Comparison of ENCODE assay signal across 9 mouse cellular contexts in the genomic region with DNA sequence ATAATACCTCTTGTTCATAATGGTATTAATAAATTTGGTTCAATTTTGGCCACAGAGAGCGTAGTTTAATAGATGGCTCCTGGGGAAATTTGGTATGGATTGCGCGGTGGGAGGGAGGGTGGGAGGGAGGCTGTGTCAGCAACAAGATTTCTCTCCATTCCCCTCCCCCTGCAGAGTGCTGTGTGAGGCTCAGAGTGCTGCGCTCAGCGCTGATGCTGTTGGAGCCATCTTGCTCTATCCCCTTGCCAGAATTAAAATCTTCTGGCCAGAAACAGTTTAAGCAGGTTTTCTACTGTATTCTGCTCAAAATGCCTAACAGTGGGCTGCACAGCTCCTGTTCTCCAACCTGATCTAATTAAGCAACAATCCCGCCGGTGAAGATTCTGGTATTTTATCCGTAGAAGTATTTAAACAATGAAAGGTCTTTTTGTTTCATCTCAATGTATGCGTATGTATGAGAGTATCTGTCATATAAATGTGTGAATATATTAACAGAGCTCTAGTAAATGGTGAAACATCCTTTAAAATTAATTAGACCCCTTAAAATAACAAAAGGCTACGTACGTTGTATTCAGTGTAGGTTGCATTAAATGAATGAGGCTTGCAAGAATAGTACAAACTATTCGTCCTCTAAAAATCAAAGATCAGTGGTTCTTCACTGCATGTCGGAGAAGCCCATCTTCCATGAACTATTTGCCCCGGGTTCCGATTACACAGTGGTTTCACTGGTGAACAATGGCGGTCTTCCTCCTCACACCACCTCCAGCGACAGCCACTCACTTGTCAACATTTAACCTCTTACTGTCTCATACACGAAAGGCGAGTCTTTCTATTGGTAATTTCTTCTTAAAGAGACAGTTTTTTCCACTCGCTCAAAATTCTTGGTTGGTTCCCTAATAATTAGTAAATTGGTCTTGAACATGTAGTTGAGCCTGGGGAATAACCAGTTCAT. TPM values are rescaled to one million over a fixed set of nuclear protein-coding genes. Genes with fewer than 3 reads are reported as not detected.
DNase-seq lines count a peak whose midpoint lies in the region; ATAC-seq and TF ChIP-seq lines count a peak whose summit lies in the region.
"Had no signal": no experiment of that assay in that cellular context is flagged by ENCODE, and none has a peak within 500 bp of the region (broad histone marks: within the 10 kb centered on the region; RNA-seq: fewer than 3 reads in every experiment).

No protein-coding gene starts in this region.

- WGBS in kidney, adult 2 months = 37% methylated on average over 20 of the region's 20 CpGs
- 1% methylated on average over 20 of the region's 20 CpGs for WGBS in cerebellum, adult 2 months
- WGBS in forebrain, embryonic 16.5 days = under 1% methylated on average over 20 of the region's 20 CpGs
- 12% methylated on average over 20 of the region's 20 CpGs for WGBS in limb, embryonic 13.5 days

- no peaks in the 10 kb centered on the region; the same call in 1 of the 2 replicates for H3K27me3 ChIP-seq in kidney, adult 2 months (replicated peaks; ENCODE audit: control insufficient read depth, insufficient read depth, low read length)
- no peaks in the 10 kb centered on the region for H3K27me3 ChIP-seq in cerebellum, adult 2 months (ENCODE audit: control insufficient read depth, insufficient read depth, low read length)
- H3K27me3 ChIP-seq in forebrain, embryonic 16.5 days (replicated peaks; ENCODE audit: control insufficient read depth, insufficient read depth, low read length) = no peaks in the 10 kb centered on the region
- H3K27me3 ChIP-seq in limb, embryonic 13.5 days = peaks cover 40% of the 10 kb centered on the region

- DNase-seq in kidney, postnatal 4 days = peak; percentile 40 to 55
- DNase-seq in kidney, adult 2 months = no peak
- DNase-seq in cerebellum, adult 2 months = peak; percentile 76 to 87
- peak; percentile 66 for DNase-seq in right cerebral cortex, postnatal 14 days
- no peak for DNase-seq in gastrocnemius, postnatal 4 days (ENCODE audit: low spot score in 2 of 2)
- no peak for DNase-seq in adrenal gland, adult 18-20 months (ENCODE audit: low spot score in 2 of 2)

- peak overlapping the region; percentile 86 for H3K4me2 ChIP-seq in forebrain, embryonic 16.5 days (ENCODE audit: low read length)
- H3K4me2 ChIP-seq in limb, embryonic 13.5 days (replicated peaks) = peak overlapping the region; percentile 71

- peaks cover 8% of the 10 kb centered on the region; the same call in 1 of the 2 replicates for H3K4me1 ChIP-seq in kidney, adult 2 months (ENCODE audit: control insufficient read depth, insufficient read depth, low read length)
- H3K4me1 ChIP-seq in cerebellum, adult 2 months (ENCODE audit: control insufficient read depth, insufficient read depth, low read length) = peaks cover 6% of the 10 kb centered on the region
- H3K4me1 ChIP-seq in forebrain, embryonic 16.5 days (replicated peaks; ENCODE audit: control insufficient read depth, insufficient read depth, low read length) = peaks cover 22% of the 10 kb centered on the region
- H3K4me1 ChIP-seq in limb, embryonic 13.5 days = peaks cover 25% of the 10 kb centered on the region; the same call in 1 of the 2 replicates

- peak; percentile 67 for ATAC-seq in forebrain, embryonic 16.5 days
- no peak for ATAC-seq in limb, embryonic 13.5 days (ENCODE audit: low FRiP score, low read depth)

- TF ChIP-seq POLR2A in kidney, adult 2 months (IDR thresholded peaks at IDR 0.05; ENCODE audit: low read depth, low read length) = no peak
- peak; percentile 73; the same call in 1 of the 2 replicates for TF ChIP-seq POLR2A in cerebellum, adult 2 months (IDR thresholded peaks at IDR 0.05; ENCODE audit: borderline replicate concordance, insufficient read depth, low read length)

- H3K9me3 ChIP-seq in forebrain, embryonic 16.5 days (ENCODE audit: control insufficient read depth, low read length) = no peaks in the 10 kb centered on the region
- H3K9me3 ChIP-seq in limb, embryonic 13.5 days = no peaks in the 10 kb centered on the region

- H3K27ac ChIP-seq in kidney, adult 2 months (ENCODE audit: insufficient read depth, low read depth, low read length) = no peak overlapping the region
- peak overlapping the region; percentile 95 for H3K27ac ChIP-seq in cerebellum, adult 2 months (ENCODE audit: insufficient read depth, low read length)
- peak overlapping the region; percentile 100 for H3K27ac ChIP-seq in forebrain, embryonic 16.5 days (ENCODE audit: low read length)
- H3K27ac ChIP-seq in limb, embryonic 13.5 days = peak overlapping the region; percentile 90

- H3K9ac ChIP-seq in forebrain, embryonic 16.5 days (replicated peaks; ENCODE audit: low read depth, low read length) = peak overlapping the region; percentile 89
- peak overlapping the region; percentile 75 for H3K9ac ChIP-seq in limb, embryonic 13.5 days

- TF ChIP-seq CTCF in kidney, adult 2 months (conservative IDR thresholded peaks at IDR 0.05; ENCODE audit: insufficient read depth, insufficient read length, low read depth, low read length) = no peak
- TF ChIP-seq CTCF in cerebellum, adult 2 months (IDR thresholded peaks at IDR 0.05; ENCODE audit: borderline replicate concordance, insufficient read depth, low read depth, low read length) = no peak

- H3K36me3 ChIP-seq in kidney, adult 2 months (ENCODE audit: control insufficient read depth, insufficient read depth, low read length) = no peaks in the 10 kb centered on the region
- no peaks in the 10 kb centered on the region for H3K36me3 ChIP-seq in forebrain, embryonic 16.5 days (ENCODE audit: control insufficient read depth, insufficient read depth)
- no peaks in the 10 kb centered on the region for H3K36me3 ChIP-seq in limb, embryonic 13.5 days

- H3K4me3 ChIP-seq in kidney, adult 2 months (ENCODE audit: insufficient read depth, low read depth, low read length) = no peak overlapping the region
- peak overlapping the region; percentile 91 for H3K4me3 ChIP-seq in cerebellum, adult 2 months (replicated peaks; ENCODE audit: insufficient read depth, low read depth, low read length)
- H3K4me3 ChIP-seq in forebrain, embryonic 16.5 days (replicated peaks; ENCODE audit: low read length) = peak overlapping the region; percentile 52
- H3K4me3 ChIP-seq in limb, embryonic 13.5 days = peak overlapping the region; percentile 52

RNA-seq across cellular contexts. Expression of a gene that starts 1.0 kb away (rescaled TPM):
- polyA plus RNA-seq in kidney, adult 2 months (2012; rRNA removed) = 3.0 and 5.3 TPM in 2 replicates
- 154 and 186 TPM in 2 replicates for polyA plus RNA-seq in cerebellum, adult 2 months (2012; rRNA removed)
- 389 and 395 TPM in 2 replicates for polyA plus RNA-seq in forebrain, embryonic 16.5 days (2015; fragmentation: Nextera tagmentation; extraction: Ambion mirVana)
- 35.8 and 40.7 TPM in 2 replicates for polyA plus RNA-seq in limb, embryonic 13.5 days (2015; fragmentation: Nextera tagmentation; extraction: Ambion mirVana)
- total RNA-seq in gastrocnemius, postnatal 4 days (2021) = 10 to 100 TPM in 1 of 2 experiments, 1 to 10 TPM in 1; 9.8 to 17.0 TPM
- 1 to 10 TPM; 5.8 to 6.0 TPM for total RNA-seq in adrenal gland, adult 18-20 months (2021)
- polyA plus RNA-seq: liver, adult 2 months had no signal

RNA-seq across cellular contexts. Expression of a gene that starts 4.7 kb away (rescaled TPM):
- polyA plus RNA-seq in kidney, adult 2 months (2012; rRNA removed) = 29.0 and 29.5 TPM in 2 replicates
- polyA plus RNA-seq in cerebellum, adult 2 months (2012; rRNA removed) = 41.3 and 43.2 TPM in 2 replicates
- 150 and 152 TPM in 2 replicates for polyA plus RNA-seq in forebrain, embryonic 16.5 days (2015; fragmentation: Nextera tagmentation; extraction: Ambion mirVana)
- 29.6 and 29.9 TPM in 2 replicates for polyA plus RNA-seq in limb, embryonic 13.5 days (2015; fragmentation: Nextera tagmentation; extraction: Ambion mirVana)
- total RNA-seq in gastrocnemius, postnatal 4 days (2021) = 10 to 100 TPM; 37.1 to 42.7 TPM
- total RNA-seq in adrenal gland, adult 18-20 months (2021) = 10 to 100 TPM; 13.3 to 17.6 TPM

RNA-seq across cellular contexts. Expression of a gene that starts 4.7 kb away (rescaled TPM):
- polyA plus RNA-seq in kidney, adult 2 months (2012; rRNA removed) = 0.34 and 0.48 TPM in 2 replicates
- 3.5 and 4.8 TPM in 2 replicates for polyA plus RNA-seq in cerebellum, adult 2 months (2012; rRNA removed)
- polyA plus RNA-seq in forebrain, embryonic 16.5 days (2015; fragmentation: Nextera tagmentation; extraction: Ambion mirVana) = 1.8 and 2.0 TPM in 2 replicates
- 0.87 and 1.7 TPM in 2 replicates for polyA plus RNA-seq in limb, embryonic 13.5 days (2015; fragmentation: Nextera tagmentation; extraction: Ambion mirVana)
- total RNA-seq in gastrocnemius, postnatal 4 days (2021) = under 1 TPM; 0.23 to 0.29 TPM
- total RNA-seq in adrenal gland, adult 18-20 months (2021) = under 1 TPM; 0.06 to 0.10 TPM

RNA-seq across cellular contexts. Expression of a gene that starts 11.0 kb away (rescaled TPM):
- polyA plus RNA-seq in kidney, adult 2 months (2012; rRNA removed) = 251 and 307 TPM in 2 replicates
- 578 and 589 TPM in 2 replicates for polyA plus RNA-seq in cerebellum, adult 2 months (2012; rRNA removed)
- polyA plus RNA-seq in forebrain, embryonic 16.5 days (2015; fragmentation: Nextera tagmentation; extraction: Ambion mirVana) = 423 and 435 TPM in 2 replicates
- polyA plus RNA-seq in limb, embryonic 13.5 days (2015; fragmentation: Nextera tagmentation; extraction: Ambion mirVana) = 245 and 261 TPM in 2 replicates
- total RNA-seq in gastrocnemius, postnatal 4 days (2021) = 100 to 1,000 TPM; 161 to 162 TPM
- 100 to 1,000 TPM; 171 to 177 TPM for total RNA-seq in adrenal gland, adult 18-20 months (2021)

RNA-seq across cellular contexts. Expression of a gene that starts 28.1 kb away (rescaled TPM):
- 19.4 and 20.7 TPM in 2 replicates for polyA plus RNA-seq in kidney, adult 2 months (2012; rRNA removed)
- 25.3 and 27.5 TPM in 2 replicates for polyA plus RNA-seq in cerebellum, adult 2 months (2012; rRNA removed)
- polyA plus RNA-seq in forebrain, embryonic 16.5 days (2015; fragmentation: Nextera tagmentation; extraction: Ambion mirVana) = 24.7 and 26.4 TPM in 2 replicates
- 23.8 and 24.0 TPM in 2 replicates for polyA plus RNA-seq in limb, embryonic 13.5 days (2015; fragmentation: Nextera tagmentation; extraction: Ambion mirVana)
- 10 to 100 TPM; 16.7 to 19.6 TPM for total RNA-seq in gastrocnemius, postnatal 4 days (2021)
- total RNA-seq in adrenal gland, adult 18-20 months (2021) = 10 to 100 TPM; 22.0 to 27.1 TPM

Comparison
In these comparisons a context has a peak if more than half of its experiments do, and no peak if none do; other contexts are left out.
1. DNase-seq: peak in kidney, postnatal 4 days (2 of 2), cerebellum, adult 2 months (2 of 2) and right cerebral cortex, postnatal 14 days (single experiment); none in kidney, adult 2 months (single experiment), gastrocnemius, postnatal 4 days (0 of 2) and adrenal gland, adult 18-20 months (0 of 2).